Mouse (Mus musculus): ENCODE results near the gene Tmco5b. TPM values are rescaled to one million over a fixed set of nuclear protein-coding genes. Genes with fewer than 3 reads are reported as not detected.

Tmco5b gene
- polyA plus RNA-seq, 1 experiment from 2014 or later = not detected

DNA sequence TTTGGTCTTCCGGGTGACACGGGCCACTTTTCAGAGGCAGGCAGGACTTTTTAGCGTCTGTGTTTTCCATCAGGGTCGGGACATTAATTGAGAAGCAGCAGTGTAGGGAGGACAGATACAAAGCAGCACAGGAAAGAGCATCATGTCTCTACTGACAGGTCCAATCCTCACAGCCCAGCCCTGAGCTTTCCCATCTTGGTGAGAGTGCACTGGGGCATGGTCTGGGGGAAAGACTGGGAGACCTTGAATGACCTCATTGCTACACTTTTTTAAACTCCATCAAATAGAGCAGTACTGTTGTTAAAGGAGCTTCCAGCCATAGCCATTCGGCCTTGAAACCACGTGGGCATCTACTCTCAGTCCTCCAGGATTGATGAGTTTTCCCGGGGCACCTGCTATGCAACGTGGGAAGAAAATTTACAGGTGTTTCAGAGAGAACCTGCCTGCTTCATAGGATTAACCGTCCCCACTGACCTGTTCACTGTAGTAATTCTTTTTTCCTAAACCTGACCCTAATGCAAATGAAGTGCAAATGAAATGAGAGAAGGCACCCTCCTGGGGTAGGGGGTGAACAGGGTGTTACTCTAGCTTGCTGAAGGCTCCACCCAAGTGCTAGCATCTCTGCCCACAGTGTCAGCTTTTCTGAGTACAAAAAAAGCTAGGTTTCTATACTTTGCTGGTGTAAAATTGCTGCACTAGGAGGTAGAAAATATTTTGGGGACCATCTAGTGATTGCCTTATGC is 48.4 kb downstream of the Tmco5b start:
- no peak overlapping the region for H3K9ac ChIP-seq (ENCODE audit: low read depth, low read length)
- H3K4me2 ChIP-seq = no peak overlapping the region
- DNase-seq (ENCODE audit: low spot score) (no peak), ATAC-seq (replicated peaks; ENCODE audit: low FRiP score) (no peak)
- no peaks in the 10 kb centered on the region for H3K4me1 ChIP-seq (replicated peaks; ENCODE audit: control insufficient read depth, insufficient read depth, low read length)
- no peak overlapping the region for H3K27ac ChIP-seq (ENCODE audit: low read depth, low read length)
- 50% methylated on average over 9 of the region's 9 CpGs for WGBS
- no peaks in the 10 kb centered on the region for H3K27me3 ChIP-seq (replicated peaks; ENCODE audit: control insufficient read depth, insufficient read depth, low read length)
- H3K4me3 ChIP-seq (ENCODE audit: low read depth, low read length) = no peak overlapping the region
- H3K36me3 ChIP-seq (ENCODE audit: control insufficient read depth, insufficient read depth, low read length) = no peaks in the 10 kb centered on the region
- H3K9me3 ChIP-seq (ENCODE audit: control insufficient read depth, low read length) = no peaks in the 10 kb centered on the region

DNA sequence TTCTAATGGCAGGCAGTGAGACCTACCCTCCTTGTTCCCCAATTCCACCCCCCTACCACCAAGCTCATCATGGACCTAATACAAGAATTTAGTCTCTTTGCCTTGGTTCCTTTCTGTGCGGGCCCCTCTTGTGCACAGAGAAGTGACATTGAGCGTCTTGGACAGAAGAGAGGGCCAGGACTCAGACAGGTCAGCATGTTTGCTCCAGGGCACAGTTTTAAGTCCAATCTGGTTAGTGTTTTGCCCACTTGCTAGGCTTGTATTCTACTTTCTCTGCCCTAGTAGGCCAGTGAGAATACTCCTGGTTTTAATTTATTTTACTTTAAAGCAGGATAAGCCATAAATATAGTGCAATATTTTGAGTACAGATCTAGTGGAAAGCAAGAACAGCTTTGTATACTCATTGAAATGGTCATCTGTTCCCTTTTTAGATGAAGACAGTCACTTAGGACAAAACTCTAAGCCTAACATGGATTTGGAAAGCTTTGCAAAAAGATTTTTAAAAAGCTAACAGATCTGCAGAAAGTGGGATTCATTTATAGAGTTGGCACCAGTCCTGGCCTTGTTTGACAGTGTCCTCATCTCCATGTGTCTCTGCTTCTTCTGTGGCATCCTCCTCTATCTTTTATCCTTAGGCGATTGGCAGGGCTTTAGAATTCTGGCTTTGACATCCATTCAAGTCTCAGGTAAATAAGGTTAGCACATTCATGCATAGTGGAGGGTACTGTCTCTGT is 50.2 kb downstream of the Tmco5b start:
- Histone ChIP-seq H3K4me3 (ENCODE audit: low read depth, low read length) (no peak overlapping the region), H3K27me3 (replicated peaks; ENCODE audit: control insufficient read depth, insufficient read depth, low read length) (no peaks in the 10 kb centered on the region), H3K9me3 (ENCODE audit: control insufficient read depth, low read length) (no peaks in the 10 kb centered on the region), H3K4me1 (replicated peaks; ENCODE audit: control insufficient read depth, insufficient read depth, low read length) (no peaks in the 10 kb centered on the region), H3K27ac (ENCODE audit: low read depth, low read length) (no peak overlapping the region), H3K4me2 (no peak overlapping the region), H3K36me3 (ENCODE audit: control insufficient read depth, insufficient read depth, low read length) (no peaks in the 10 kb centered on the region), H3K9ac (ENCODE audit: low read depth, low read length) (no peak overlapping the region)
- no peak for ATAC-seq (replicated peaks; ENCODE audit: low FRiP score)
- 80% methylated on average over 3 of the region's 3 CpGs for WGBS
- DNase-seq (ENCODE audit: low spot score) = no peak

DNA sequence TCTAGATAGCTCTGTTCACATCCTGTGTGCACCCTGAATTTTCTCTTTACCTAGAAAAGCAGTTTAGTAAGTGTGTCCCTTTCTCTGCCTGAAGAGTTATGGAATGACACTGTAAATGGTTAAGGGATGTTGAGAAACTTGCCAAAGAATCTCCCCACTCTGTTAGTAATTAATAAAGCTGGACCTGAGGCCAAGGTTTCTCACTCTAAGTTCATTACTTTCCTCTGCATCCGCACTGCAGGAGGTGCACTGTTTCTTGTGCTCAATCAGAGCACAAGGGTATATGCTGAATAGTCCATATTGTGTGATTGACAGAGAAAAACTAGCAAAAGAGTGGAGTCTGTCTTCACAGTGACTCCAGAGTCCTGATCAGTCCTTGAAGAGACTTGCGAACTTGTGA is 59.0 kb downstream of the Tmco5b start:
- Histone ChIP-seq H3K4me3 (ENCODE audit: low read depth, low read length) (no peak overlapping the region), H3K4me2 (no peak overlapping the region), H3K4me1 (replicated peaks; ENCODE audit: control insufficient read depth, insufficient read depth, low read length) (no peaks in the 10 kb centered on the region), H3K9ac (ENCODE audit: low read depth, low read length) (no peak overlapping the region), H3K36me3 (ENCODE audit: control insufficient read depth, insufficient read depth, low read length) (no peaks in the 10 kb centered on the region), H3K27me3 (replicated peaks; ENCODE audit: control insufficient read depth, insufficient read depth, low read length) (no peaks in the 10 kb centered on the region), H3K9me3 (ENCODE audit: control insufficient read depth, low read length) (no peaks in the 10 kb centered on the region), H3K27ac (ENCODE audit: low read depth, low read length) (no peak overlapping the region)
- WGBS = 81% methylated on average over 2 of the region's 2 CpGs
- DNase-seq (ENCODE audit: low spot score) = no peak
- ATAC-seq (replicated peaks; ENCODE audit: low FRiP score) = no peak

Other genes with a start within 250 kb of the Tmco5b start
- gene Ryr3, start 68.6 kb upstream of the Tmco5b start, polyA plus RNA-seq (2014; fragmentation: Nextera tagmentation; extraction: Ambion mirVana) = 0.14 and 0.30 TPM in 2 replicates
- 1.5 and 1.7 TPM in 2 replicates for gene Fmn1, start 42.0 kb downstream of the Tmco5b start, polyA plus RNA-seq (2014; fragmentation: Nextera tagmentation; extraction: Ambion mirVana)